Mouse (Mus musculus) heart, adult 11 months (tissue): ENCODE measurements around the gene Cog1.

Source experiments
- DNase-seq: peaks from one replicate; pipeline ENCODE4 v3.0.0; 2022

The Cog1 gene

DNA sequence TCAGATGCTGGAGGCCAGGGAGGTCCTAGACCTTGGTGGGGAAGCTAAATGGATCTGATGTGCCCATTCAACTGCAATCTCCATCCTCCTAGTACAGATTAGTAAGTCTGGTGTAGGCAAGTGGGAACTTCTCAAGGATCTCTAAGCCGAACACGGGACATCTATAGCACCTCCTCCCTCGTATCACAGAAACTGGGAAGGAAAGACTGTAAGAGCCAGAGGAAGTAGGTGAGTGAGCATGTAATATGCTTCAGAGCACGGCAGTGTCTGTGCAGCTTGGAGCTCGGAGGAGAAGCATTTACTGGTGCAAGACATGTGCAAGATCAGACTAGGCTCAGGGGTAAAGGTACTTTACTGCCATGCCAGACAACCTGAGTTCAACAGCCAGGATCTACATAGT, 19.9 kb downstream of the Cog1 start:
- no peak for DNase-seq

DNA sequence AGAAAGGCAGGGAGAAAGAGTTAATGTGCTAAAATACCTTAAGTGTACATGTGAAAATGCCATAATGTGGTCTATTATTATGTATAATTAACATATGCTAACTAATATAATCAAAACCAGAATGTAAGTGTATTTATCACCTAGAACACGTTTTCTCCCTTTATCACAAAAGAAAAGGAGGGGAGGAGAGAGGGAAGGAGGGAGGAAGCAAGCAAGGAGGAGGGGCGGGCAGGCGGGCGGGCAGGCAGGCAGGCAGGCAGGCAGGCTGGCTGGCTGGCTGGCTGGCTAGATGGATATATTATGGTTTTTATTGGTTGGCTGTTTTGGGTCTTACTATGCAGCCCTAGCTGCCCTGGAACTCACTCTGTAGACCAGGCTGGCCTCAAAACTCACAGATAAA, 20.7 kb downstream of the Cog1 start:
- DNase-seq = no peak

DNA sequence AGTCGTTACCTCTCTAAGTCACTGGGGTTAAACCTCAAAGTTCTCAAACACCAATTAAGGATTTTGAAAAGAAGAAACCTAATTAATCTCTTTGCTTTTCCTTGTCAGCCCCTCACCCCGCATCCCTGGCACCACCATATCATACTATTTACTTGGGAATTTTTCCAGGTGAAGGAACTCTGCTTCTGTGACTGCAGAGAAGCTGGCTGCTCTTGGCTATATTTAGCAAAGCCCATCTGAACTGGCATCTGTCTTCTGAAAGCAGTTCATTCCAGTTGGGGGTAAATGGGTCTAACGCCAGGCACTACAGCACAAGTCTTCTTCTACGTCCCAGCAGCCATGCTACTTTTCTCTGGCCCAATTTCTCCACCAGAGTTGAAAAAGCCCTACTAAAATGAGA, 24.6 kb downstream of the Cog1 start:
- no peak for DNase-seq

DNA sequence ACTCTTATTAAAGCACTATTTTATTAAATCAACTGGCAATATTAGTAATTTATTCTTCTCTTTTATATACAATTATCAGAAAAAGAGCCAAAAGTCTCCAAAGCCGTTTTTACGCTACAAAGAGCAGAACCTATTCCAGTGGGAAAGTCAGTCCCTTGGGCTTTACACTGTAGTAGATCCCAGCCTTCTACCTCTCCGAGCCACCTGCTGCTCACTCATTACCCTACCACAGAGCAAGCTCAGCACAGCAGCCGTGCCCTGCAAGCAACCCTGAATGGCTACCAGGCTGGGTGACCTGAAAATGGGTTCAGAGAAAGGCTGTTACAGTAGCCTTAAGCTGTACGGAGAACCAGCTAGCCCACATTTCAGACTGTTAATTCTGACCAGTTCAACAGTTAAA, 25.6 kb downstream of the Cog1 start:
- no peak for DNase-seq

DNA sequence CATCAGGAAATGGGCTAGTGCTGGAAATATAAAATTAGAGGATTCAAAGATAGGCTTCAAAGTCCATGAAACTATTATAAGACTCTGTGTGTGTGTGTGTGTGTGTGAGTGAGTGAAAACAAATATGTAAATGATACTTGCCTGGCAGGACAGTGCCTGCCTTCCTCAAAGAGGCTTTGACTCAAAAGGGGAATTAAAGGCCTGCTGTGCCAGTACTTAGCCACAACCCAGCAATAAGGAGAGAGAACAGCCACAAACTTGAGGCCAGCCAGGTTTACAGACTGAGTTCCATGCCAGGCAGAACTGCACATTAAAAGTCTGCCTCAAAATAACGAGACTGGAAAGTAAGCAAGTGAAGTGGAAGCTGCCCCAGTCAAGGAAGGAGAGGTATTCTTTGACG, 27.9 kb downstream of the Cog1 start:
- no peak for DNase-seq

DNA sequence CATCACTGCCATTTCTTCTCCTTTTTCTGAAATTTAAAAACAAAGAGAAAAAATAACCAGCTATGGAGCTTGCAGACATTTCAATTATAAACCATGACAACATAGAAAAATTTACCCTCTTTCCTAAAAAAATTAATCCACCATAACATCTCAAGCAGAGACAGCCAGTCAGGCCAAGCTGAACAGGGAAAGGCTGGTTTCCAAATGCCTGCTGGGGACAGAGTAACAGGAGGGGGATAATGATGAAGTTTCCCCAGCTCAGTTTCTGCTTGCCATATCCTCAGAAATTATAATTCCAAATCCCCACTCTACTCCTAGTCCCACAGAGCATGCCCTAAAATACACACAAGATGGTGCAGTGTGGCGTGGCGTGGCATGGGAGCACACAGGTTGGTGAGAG, 28.4 kb downstream of the Cog1 start:
- no peak for DNase-seq

DNA sequence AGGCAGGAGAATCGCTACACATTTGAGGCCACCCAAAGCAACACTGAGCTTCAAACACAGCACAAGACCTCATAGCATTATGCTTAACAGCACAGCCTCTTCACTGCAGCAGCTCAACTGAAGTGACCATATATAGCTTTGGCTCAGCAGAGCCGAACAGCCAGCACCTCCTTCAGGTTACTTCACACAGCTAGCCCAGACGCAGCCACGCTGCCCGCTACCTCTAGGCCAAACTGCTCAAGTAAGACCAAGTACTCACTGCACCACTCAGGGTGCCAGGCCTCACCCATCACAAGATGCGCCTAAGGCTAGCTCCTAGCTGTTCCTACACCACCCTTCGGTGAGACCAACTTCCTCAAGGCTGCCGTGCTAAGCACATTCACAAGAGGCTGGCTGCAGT, 29.4 kb downstream of the Cog1 start:
- DNase-seq = no peak

DNA sequence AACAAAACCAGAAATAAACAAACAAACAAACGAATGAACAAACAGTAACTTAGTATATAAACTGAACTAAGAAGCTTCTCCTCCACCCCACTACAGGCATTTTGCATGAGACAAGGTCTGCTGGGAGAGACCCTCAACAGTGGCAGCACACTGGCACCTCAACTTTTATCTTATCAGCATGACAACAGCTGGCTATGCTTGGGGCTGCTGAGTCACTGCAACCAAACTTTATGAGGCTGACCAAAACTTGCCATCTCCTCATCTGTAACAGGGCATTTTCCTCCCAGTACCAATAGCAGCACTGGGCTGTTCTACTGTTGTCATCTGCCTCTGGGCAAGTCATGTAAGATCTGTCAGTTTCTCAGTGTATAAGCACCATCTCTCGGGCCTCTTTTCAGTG, 32.0 kb downstream of the Cog1 start:
- no peak for DNase-seq

DNA sequence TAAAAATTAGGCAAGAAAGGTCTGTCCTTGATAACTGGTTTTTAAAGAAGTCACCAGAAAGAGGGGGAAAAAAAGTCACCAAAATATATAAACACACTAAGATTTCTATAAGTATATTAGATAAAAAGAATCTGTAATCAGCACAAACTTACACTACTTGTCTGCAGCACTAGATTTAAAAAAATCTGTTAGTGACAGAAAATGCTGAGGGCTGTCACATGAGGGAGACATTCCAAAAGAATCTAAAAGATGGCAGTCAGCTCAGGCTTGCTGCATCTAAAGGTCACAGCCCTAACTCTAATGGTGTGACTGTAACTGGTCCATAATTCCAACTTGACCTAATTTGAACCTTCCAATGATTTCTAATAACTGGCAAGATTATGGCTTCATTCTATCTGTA, 33.0 kb downstream of the Cog1 start:
- DNase-seq = no peak

DNA sequence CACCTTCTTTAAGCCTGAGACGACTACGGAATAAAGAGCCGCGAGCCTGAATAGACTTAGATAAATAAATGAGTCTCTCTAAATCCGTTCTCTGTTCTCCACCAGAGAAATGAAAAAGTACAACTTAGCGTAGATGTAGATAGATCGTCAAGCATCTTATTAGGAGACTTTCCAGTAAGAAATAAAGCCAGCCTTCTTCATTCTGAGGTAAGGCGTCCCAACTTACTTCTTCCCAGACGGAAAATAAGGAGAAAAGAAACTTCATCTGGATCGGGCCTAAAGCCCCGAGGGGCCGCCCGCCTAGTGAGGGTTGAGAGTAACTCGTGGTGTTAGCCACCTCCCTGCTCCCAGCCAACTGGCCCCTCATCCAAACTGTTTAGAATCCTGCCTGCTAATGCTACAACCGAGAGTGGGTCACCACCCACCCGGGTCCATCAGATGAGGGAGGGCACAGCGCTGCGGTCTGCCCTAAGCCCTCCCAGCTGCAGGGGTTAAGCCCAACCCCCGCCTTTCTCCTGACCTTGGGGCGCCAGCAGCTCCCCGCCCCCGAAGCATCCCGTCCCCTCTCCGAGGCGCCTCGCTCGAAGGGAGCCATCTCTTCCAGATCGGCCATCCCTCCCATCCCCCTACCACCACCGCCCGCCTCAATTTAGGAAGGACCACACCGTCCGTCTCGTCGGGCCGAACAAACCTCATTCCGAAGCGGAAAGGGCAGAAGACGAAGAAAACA, 34.1 kb downstream of the Cog1 start:
- peak; percentile 96 for DNase-seq

DNA sequence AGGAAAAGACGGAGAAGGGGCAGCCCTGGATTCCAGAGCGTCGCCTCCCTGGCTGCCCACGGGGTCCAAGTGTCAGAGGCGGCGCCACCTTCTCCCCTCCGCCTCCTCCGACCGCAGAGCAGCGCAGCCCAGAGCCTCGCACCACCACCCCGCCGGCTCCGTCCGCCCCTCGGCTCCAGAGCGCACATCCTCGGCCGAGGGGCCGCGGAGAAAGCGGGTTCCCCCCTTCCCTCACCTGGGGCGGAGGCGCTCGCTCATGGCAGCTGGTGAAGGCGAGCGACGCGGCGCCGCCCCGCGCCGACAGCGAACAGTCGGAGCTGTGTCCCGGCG, 34.6 kb downstream of the Cog1 start:
- DNase-seq = no peak

DNA sequence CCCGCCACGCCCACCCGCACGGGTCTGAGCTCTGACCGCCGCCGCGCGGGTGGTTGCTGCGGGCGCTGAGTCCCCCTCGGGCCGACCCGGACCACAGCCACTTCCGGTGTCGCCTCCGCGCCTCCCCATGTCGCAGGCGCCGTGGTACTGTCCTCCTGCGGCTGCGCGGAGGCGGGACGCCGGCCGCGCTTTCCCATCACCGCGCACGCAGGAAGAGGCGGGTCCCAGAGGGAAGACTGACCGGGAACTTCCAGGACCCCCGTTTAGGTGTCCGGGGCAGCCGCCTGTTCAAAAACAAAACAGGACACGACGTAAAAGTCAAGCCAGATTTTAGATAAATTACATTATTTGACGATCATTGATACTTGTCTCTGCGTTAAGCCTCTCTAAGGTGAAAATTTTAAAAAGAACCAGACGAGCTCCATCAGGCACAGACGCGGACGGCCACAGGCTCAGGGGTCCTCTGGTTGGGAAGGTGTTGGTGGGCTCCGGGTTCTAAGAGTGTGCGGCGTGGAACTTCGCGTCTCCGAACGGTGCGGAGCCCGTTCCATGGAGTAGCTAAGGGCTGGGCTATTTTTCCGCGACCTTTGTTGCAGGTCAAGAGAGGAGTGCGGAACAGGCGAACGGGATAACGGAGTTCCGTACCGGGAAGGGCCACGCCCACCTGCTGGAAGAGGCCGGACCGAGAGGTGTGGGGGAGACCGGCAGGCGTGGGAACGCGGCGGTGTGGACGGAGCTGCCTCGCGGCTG, 35.2 kb downstream of the Cog1 start, which contains the start of the genes Fam104a and D11Wsu47e:
Fam104a (minus strand) TSS at position 199 of the 750 bp plus-strand sequence.
D11Wsu47e (plus strand) TSS at position 456 of the 750 bp plus-strand sequence.
- DNase-seq = peak; percentile 100

DNA sequence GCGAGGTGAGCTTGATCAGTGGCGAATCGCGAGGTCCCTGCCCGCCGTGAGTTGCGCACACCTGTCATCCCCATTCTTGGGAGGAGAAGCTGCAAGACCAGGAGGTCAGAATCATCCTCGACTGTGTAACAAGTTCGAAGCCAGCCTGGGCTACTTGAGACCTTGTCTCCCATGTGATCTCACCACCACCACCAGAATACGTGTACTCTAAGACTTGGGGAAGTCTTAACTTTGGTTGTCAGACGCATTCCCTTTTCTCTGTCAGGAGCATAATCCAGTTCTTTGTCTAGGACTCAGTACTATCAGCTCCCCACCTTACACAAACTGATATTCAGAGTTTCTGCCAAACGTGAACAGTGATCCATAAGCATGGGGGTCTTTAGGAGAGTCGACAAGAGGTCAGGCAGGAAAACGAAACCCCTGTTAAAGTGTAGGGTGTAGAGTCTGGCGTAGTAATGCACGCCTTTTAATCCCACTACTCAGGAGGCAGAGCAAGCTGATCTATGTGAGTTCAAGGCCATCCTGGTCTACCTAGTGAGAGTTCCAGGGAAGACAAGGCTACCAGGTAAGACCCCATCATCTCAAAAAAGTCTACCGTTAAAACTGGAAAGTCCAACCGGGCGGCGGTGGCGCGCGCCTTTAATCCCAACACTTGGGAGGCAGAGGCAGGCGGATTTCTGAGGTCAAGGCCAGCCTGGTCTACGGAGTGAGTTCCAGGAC, 35.9 kb downstream of the Cog1 start:
- peak; percentile 87 for DNase-seq

DNA sequence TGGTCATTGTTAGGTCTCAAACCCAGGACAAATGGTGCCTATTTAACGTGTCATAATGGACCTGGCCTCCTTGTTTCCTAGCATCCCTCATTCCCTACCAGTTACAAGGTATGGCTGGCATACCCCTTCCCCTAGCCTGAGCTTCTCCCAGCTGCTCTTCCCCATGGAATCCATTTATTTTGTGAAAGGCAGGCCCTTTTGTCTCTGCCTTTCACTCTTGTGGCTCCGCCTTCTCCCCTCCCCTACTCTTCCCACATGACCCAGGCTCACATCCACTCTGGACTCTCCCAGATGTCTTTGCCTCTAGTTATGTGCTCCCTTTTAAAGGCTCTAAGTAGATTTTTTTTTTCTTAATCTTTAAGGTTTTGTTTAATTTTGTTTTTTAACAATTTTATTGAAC, 38.1 kb downstream of the Cog1 start:
- DNase-seq = no peak

DNA sequence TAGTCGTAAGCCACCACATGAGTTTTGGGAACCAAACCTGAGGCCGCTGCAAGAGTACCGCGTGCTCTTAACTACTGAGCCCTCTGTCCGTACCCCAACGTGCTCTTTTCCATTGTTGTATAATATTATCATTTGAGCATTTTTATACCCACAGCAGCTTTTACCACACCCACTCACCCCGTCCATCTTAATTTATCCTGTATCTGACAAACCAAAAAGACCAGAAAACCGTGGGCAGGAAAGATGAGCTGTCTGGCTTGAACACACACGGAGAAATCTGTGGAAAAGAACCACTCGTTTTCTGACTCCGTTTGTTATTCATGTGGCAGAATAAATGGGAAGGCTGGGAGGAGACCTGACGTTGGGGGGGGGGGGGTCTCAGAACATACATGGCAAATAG, 41.5 kb downstream of the Cog1 start:
- DNase-seq = no peak

DNA sequence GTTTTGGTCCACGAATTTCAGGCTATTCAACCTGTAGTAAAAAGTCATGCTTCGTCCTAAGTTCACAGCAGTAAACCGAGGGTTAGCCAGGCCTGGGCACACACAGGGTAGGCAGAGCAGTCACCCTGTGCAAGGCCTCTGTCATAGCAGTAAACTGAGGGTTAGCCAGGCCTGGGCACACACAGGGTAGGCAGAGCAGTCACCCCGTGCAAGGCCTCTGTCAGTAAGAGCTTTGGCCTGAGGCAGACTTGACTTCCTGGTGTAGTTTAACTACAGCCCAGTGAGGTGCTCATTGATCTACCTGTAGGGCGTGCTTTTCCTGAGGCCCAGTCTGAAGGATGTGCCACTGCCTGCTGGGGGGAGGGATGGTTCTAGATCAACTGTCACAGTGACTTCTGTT, 42.3 kb downstream of the Cog1 start:
- peak; percentile 90 for DNase-seq

DNA sequence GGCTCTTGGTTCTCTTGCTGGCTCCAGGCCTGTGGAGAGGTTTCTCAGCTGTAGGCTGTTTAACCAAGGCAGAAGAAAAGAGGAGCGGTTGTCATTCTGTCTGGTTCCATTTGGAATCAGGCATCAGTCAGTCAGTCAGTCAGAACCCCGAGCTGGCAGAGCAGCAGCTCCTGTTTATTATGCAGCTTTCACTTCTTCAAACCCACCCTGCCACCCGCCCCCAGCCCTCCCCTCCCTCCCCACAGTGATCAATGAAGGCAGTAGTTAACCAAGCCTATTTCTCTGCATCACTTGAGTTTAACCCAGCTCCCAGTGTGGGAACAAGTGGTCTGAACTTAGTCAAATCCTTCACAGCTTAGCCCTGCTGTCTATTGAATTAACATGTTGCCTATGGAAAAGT, 42.9 kb downstream of the Cog1 start:
- no peak for DNase-seq

DNA sequence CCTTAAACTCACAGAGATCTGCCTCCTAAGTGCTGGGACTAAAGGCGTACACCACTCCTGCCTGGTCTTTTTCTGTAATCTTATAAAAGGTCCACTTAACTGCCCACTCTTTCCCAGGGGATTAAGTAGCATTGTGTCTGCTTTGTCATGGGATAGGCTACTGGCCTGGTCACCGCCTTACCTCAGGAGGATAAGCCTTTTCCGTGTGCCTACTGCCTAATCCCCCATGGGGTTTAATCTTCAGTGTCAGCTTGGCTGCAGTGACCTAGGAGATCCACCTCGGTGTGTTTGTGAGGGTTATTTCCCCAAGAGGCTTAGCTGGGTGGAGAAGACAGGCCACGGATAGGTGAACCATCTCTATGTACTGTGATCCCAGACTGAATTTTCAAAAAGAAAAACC, 48.6 kb downstream of the Cog1 start:
- DNase-seq = no peak

DNA sequence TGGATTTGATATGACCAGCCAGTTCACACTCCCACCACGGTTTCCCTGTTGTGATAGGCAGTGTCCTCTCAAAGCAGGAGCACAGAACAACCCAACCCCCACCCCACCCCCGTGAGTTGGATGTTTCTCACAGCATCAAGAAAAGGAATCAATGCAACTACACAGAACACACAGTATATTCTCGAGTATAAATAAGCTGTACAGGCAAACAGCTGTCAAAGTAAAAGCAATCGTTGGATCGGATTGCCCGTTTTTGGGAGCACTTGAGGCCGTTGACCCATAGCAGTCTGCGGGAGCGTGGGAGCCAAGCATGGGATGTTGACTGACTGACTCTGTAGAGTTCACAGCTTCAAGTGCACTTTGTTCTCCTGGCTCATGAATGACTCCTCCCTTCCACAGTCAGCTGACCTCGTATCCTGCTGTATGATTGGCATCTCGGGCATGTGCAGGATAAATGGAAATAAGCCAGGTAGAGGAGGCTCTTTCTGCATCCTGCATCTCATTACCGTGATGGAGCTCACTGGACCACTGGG, 49.1 kb downstream of the Cog1 start:
- DNase-seq = peak; percentile 97

DNA sequence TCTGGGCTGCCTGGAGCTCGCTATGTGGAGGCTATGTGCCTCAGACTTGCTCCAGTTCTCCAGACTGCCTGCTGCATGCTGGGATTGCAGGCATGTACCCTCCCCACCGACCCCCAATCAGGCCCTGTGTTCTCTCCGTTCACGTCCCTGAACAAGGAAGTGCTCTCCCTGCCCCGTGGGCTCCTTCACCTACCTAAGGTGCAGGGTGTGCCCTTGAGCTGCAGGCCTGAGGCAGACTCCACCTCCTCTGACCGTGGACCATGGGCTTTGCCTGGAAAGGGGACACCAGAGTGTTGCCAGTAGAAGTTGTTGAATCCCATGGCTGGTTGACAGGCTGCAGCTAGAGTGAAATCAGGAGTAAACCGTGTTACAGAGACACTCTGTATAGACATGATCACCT, 50.7 kb downstream of the Cog1 start:
- no peak for DNase-seq

DNA sequence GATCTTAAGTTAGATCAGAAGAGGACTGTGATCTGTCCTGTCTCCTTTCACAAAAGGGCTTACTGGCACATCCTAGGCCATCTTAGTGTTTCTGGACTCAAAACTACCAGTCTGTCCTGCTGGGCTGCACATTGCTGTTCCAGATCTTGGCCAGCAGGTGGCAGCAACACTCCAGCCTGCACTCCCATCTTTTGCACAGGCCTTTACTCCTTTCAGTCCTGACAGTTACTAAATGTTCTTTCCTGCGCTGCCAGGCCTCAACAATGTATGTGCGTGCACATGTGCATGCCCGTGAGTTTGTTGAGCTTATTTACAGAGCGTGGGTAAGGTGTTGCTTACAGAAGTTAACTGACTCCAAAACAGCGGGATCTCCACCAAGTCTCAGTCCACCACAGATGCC, 54.8 kb downstream of the Cog1 start:
- DNase-seq = peak; percentile 96

DNA sequence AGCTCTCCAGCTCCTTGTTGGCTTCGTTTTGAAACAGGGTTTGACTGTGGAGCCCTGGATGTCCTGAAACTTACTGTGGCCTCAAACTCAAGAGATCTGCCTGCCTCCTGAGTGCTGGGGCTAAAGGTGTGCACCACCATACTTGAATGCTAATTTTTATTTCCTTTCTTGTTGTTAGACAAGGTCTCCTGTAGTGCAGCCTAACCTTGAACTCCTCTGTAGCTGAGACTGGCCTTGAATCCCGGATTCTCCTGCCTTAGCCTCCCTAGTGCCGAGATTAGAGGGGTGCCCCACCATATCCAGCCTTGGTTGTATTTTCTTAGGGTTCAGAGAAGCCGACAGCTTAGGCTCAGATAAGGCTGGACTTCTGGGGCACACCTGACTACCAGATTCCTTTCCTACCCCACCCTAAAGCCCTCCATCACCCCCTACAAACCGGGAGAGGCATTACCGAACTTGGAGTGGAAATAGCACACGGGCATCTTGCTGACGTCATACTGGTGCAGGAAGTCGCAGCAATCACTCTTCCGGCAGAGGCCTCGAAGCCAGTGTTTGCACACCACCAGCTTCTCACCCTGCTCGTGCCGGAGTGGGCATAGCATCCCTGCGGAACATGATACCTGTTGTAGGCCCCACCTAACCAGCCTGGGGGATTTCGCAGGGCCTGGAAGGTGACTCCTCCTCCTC, 57.1 kb downstream of the Cog1 start:
- DNase-seq = no peak

DNA sequence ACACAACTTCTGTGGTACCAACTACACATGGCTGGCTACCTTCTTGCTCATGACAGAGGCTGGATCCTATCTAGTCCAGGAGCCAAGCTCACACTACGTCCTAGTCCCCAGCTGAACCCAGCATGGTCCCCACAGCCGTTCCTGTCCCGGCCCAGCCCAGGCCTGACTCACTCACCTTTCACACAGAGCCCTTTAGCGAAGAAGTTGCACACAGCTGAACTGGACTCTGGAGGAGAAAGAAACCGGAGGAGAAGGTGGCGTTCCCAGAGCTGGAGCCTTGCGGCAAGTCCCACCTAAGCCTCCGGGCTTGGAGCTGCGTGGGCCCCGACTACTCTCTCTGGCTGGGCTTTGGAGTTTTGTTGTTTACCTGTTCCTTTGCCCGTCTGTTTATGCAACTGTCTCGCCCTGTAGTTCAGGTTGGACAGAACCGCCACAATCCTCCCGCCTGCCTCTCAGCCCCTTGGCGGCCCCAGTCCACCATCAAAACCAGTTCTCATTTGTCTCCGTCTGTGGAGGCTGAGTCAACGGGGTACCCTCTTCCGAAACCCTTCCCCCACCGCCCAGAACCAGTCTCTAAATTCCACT, 59.8 kb downstream of the Cog1 start:
- DNase-seq = no peak
